Mouse (Mus musculus): Measurements from ENCODE around the gene Otog.

The Otog gene

GRCm38 (mm10) chr7:46240696-46241095 is at the start of gene Otog:
TSS of gene Otog (plus strand) at chr7:46240987.
- no peak for DNase-seq (ENCODE audit: low read depth, low spot score)

- DNase-seq (ENCODE audit: low read depth, low spot score) = no peak
Observed at GRCm38 (mm10) chr7:46195356-46195755, 45.4 kb upstream of the Otog start.

- no peak for DNase-seq (ENCODE audit: low read depth, low spot score)
Observed at GRCm38 (mm10) chr7:46200021-46200420, 40.8 kb upstream of the Otog start.

GRCm38 (mm10) chr7:46201649-46202048 is 39.1 kb upstream of the Otog start:
- no peak for DNase-seq (ENCODE audit: low read depth, low spot score)

GRCm38 (mm10) chr7:46204046-46204471 is 36.7 kb upstream of the Otog start:
- peak; percentile 27 for DNase-seq (ENCODE audit: low read depth, low spot score)

GRCm38 (mm10) chr7:46204775-46205174 is 36.0 kb upstream of the Otog start:
- DNase-seq (ENCODE audit: low read depth, low spot score) = no peak

GRCm38 (mm10) chr7:46208131-46208530 is 32.7 kb upstream of the Otog start:
- DNase-seq (ENCODE audit: low read depth, low spot score) = no peak

GRCm38 (mm10) chr7:46210276-46210675 is 30.5 kb upstream of the Otog start:
- DNase-seq (ENCODE audit: low read depth, low spot score) = no peak

GRCm38 (mm10) chr7:46216481-46216880 is 24.3 kb upstream of the Otog start:
- DNase-seq (ENCODE audit: low read depth, low spot score) = no peak

- DNase-seq (ENCODE audit: low read depth, low spot score) = peak; percentile 3
Observed at GRCm38 (mm10) chr7:46218415-46218814, 22.4 kb upstream of the Otog start.

GRCm38 (mm10) chr7:46220591-46221129 is 20.1 kb upstream of the Otog start:
- no peak for DNase-seq (ENCODE audit: low read depth, low spot score)

GRCm38 (mm10) chr7:46226253-46226652 is 14.5 kb upstream of the Otog start:
- DNase-seq (ENCODE audit: low read depth, low spot score) = peak; percentile 53

GRCm38 (mm10) chr7:46226936-46227335 is 13.9 kb upstream of the Otog start:
- DNase-seq (ENCODE audit: low read depth, low spot score) = no peak

- DNase-seq (ENCODE audit: low read depth, low spot score) = no peak
Observed at GRCm38 (mm10) chr7:46235948-46236347, 4.8 kb upstream of the Otog start.

GRCm38 (mm10) chr7:46236363-46236762 is 4.4 kb upstream of the Otog start:
- DNase-seq (ENCODE audit: low read depth, low spot score) = no peak

GRCm38 (mm10) chr7:46237192-46237591 is 3.6 kb upstream of the Otog start:
- DNase-seq (ENCODE audit: low read depth, low spot score) = no peak

GRCm38 (mm10) chr7:46238346-46238745 is 2.4 kb upstream of the Otog start, which contains the start of gene Ush1c:
TSS of gene Ush1c (minus strand) at chr7:46238503.
- no peak for DNase-seq (ENCODE audit: low read depth, low spot score)

- DNase-seq (ENCODE audit: low read depth, low spot score) = no peak
Observed at GRCm38 (mm10) chr7:46240091-46240490, 696 bp upstream of the Otog start.

GRCm38 (mm10) chr7:46246876-46247275 is 6.1 kb downstream of the Otog start:
- DNase-seq (ENCODE audit: low read depth, low spot score) = no peak

- no peak for DNase-seq (ENCODE audit: low read depth, low spot score)
Observed at GRCm38 (mm10) chr7:46247606-46248005, 6.8 kb downstream of the Otog start.

- DNase-seq (ENCODE audit: low read depth, low spot score) = peak; percentile 20
Observed at GRCm38 (mm10) chr7:46251841-46252240, 11.1 kb downstream of the Otog start.

- no peak for DNase-seq (ENCODE audit: low read depth, low spot score)
Observed at GRCm38 (mm10) chr7:46276156-46276555, 35.4 kb downstream of the Otog start.

GRCm38 (mm10) chr7:46279946-46280345 is 39.2 kb downstream of the Otog start:
- DNase-seq (ENCODE audit: low read depth, low spot score) = peak; percentile 71

GRCm38 (mm10) chr7:46280896-46281295 is 40.1 kb downstream of the Otog start:
- DNase-seq (ENCODE audit: low read depth, low spot score) = no peak

Measured in CD4-positive, CD25-positive, alpha-beta regulatory T cell, adult 2 months (primary cell).